Mouse (Mus musculus) hindbrain, embryonic 14.5 days (tissue): ENCODE results near the gene Prox2. TPM values are rescaled to one million over a fixed set of nuclear protein-coding genes. Genes with fewer than 3 reads are reported as not detected.

Experiments
- ATAC-seq: fragments of 200-750 bp; cut with Nextera tagmentation; 2 replicates; pipeline ENCODE4 v1.8.0; 2017; ENCODE audit warnings: moderate number of reproducible peaks, mild to moderate bottlenecking, moderate TSS enrichment, moderate library complexity; ENCODE audit not compliant: low FRiP score
- DNase-seq: peaks from one replicate; pipeline ENCODE4 v3.0.0-alpha.2; 2015; ENCODE audit warnings: low spot score
- H3K27ac ChIP-seq: fragments of 300-500 bp; sonication (generic); 2 replicates; pipeline ENCODE4 v1.5.1; 2014; ENCODE audit warnings: mild to moderate bottlenecking, moderate library complexity
- H3K27me3 ChIP-seq: fragments of 300-500 bp; sonication (generic); 2 replicates; pipeline ENCODE4 v1.6.1; 2014; ENCODE audit warnings: mild to moderate bottlenecking, low read length, mixed read lengths; ENCODE audit not compliant: control insufficient read depth, insufficient read depth
- H3K36me3 ChIP-seq: fragments of 300-500 bp; sonication (generic); replicated peaks from 2 replicates; pipeline ENCODE4 v1.6.1; 2014; ENCODE audit not compliant: control insufficient read depth, insufficient read depth
- H3K4me1 ChIP-seq: fragments of 300-500 bp; sonication (generic); replicated peaks from 2 replicates; pipeline ENCODE4 v1.6.1; 2014; ENCODE audit warnings: antibody characterized with exemption, low read length, mixed read lengths; ENCODE audit not compliant: control insufficient read depth, insufficient read depth
- H3K4me2 ChIP-seq: fragments of 300-500 bp; sonication (generic); replicated peaks from 2 replicates; pipeline ENCODE4 v1.6.1; 2014; ENCODE audit warnings: mild to moderate bottlenecking, moderate library complexity
- H3K4me3 ChIP-seq: fragments of 300-500 bp; sonication (generic); replicated peaks from 2 replicates; pipeline ENCODE4 v1.5.1; 2014; ENCODE audit warnings: mild to moderate bottlenecking, low read length
- H3K9ac ChIP-seq: fragments of 300-500 bp; sonication (generic); 2 replicates; pipeline ENCODE4 v1.6.1; 2014
- H3K9me3 ChIP-seq: fragments of 300-500 bp; sonication (generic); 2 replicates; pipeline ENCODE4 v1.6.1; 2016; ENCODE audit warnings: low read length; ENCODE audit not compliant: control insufficient read depth
- WGBS: fragments of 180-500 bp; shearing (Covaris S2); extraction: QIAGEN DNeasy Blood & Tissue Kit; methylation state at CpG from one replicate; pipeline ENCODE4 v1.1.7; 2014; 5-methylcytosine and 5-hydroxymethylcytosine counted together
- polyA plus RNA-seq: library from polyadenylated mRNA; unstranded; fragments of >200 nt; fragmentation: Nextera tagmentation; extraction: Ambion mirVana; gene quantifications from 2 replicates; pipeline ENCODE4 v1.2.1, GENCODE M21; 2014

Prox2 gene
- polyA plus RNA-seq, 1 experiment from 2014 or later: 1.9 TPM

DNA sequence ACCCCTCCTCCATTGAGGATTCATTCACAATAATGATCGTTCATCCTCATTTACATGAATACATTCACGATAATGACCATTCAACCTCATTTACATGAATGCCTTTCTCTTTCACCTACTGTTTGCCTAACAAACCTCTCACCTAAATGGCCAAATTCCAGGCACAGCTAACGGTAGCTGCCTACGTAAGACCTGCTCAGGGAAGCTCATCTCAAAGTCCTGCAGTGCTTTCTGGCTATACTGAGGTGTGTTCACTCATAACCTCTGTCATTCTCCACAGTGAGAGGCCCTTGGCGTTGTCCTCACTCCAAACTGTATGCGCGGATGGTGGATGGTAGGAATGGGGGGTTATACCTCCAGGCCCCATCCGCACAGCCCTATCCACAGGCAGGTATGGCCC lies 5.8 kb downstream of the Prox2 start:
- 84% methylated on average over 8 of the region's 8 CpGs for WGBS
- H3K9ac ChIP-seq: no peak overlapping the region
- H3K27ac ChIP-seq: no peak overlapping the region
- DNase-seq: no peak
- H3K4me1 ChIP-seq: peaks cover 11% of the 10 kb centered on the region
- H3K9me3 ChIP-seq: no peaks in the 10 kb centered on the region
- ATAC-seq: no peak
- no peak overlapping the region for H3K4me2 ChIP-seq
- H3K36me3 ChIP-seq: no peaks in the 10 kb centered on the region
- no peaks in the 10 kb centered on the region for H3K27me3 ChIP-seq
- H3K4me3 ChIP-seq: no peak overlapping the region

DNA sequence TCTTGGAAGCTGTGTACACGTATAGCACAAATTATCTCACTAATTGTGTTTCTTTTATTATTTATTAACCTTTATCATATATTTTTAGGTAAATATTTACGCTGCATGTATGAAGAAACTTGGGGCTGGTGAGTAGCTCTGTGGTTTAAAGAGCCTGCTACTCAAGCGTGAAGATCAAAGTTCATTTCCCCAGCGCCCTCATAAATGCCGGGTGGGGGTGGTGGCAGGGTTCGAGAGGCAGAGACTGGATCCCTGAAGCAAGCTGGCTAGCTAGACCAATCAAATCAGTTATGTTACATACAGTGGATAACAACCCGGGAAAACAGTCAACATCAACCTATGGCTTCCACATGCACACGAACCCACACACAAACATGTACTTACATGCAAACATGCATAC lies 7.5 kb downstream of the Prox2 start:
- WGBS: 78% methylated on average over 8 of the region's 8 CpGs

DNA sequence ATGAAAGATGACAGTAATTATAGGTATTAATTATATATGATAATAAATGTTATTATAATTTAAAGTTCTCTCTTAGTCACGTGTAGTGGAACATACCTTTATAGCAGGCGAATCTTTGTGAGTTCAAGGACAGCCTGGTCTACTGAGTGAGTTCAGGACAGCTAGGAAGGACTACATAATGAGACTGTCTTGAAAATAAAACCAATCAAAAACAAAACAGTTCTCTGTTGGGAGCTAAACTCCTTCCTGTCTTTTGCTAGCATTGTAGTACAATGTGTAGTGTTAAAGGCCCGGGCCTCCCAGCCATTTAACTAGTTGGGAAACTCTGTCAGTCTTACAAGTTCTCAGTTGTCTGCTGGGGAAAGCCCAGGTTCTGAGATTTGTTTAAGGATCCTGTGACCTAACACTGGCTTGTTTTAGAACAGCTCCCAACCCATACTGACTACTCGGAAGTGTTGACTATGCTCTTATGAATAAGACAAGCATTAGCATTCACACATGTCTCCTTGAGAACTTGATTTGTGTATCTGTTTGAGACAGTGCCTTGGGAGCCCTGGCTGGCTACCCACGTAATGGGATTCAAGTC lies 8.9 kb downstream of the Prox2 start:
- H3K4me2 ChIP-seq: no peak overlapping the region
- no peak overlapping the region for H3K27ac ChIP-seq
- H3K9ac ChIP-seq: no peak overlapping the region
- H3K4me1 ChIP-seq: 0 out of 2 replicates have a peak, but pooled peaks cover 5% of the 10 kb centered on the region
- DNase-seq: no peak
- no peaks in the 10 kb centered on the region for H3K9me3 ChIP-seq
- H3K4me3 ChIP-seq: no peak overlapping the region
- WGBS: 81% methylated on average over 5 of the region's 5 CpGs
- H3K36me3 ChIP-seq: no peaks in the 10 kb centered on the region
- no peak for ATAC-seq
- H3K27me3 ChIP-seq: no peaks in the 10 kb centered on the region

More for the DNA sequence above, 7.5 kb downstream of the Prox2 start:
- Histone ChIP-seq H3K27ac (no peak overlapping the region), H3K9me3 (no peaks in the 10 kb centered on the region), H3K4me1 (0 out of 2 replicates have a peak, but pooled peaks cover 6% of the 10 kb centered on the region), H3K27me3 (no peaks in the 10 kb centered on the region), H3K36me3 (no peaks in the 10 kb centered on the region), H3K4me2 (no peak overlapping the region), H3K9ac (no peak overlapping the region), H3K4me3 (no peak overlapping the region)
- ATAC-seq (no peak), DNase-seq (no peak)

DNA sequence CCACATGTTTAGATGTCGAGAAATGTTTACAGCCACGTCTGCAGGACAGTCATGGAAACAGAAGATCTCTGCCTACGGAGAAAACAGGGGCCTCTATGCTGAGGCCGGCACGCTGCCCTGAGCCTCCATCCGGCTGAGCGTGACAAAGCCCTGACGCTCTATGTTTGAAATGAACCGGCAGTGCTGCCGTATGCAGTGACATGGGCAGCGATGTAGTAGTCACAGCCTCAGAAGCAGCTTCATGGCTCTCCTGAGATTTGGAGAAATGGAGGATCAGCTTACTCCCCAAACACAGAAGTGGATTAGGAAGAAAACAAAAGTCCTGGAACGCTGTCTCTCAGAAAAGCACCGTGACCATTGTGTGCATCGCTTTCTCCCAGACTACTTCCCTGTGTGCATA lies 9.6 kb downstream of the Prox2 start:
- Histone ChIP-seq H3K4me3 (no peak overlapping the region), H3K4me1 (no peaks in the 10 kb centered on the region), H3K9me3 (no peaks in the 10 kb centered on the region), H3K36me3 (no peaks in the 10 kb centered on the region), H3K4me2 (peak overlapping the region; percentile 12; the same call in 1 of the 2 replicates), H3K27me3 (no peaks in the 10 kb centered on the region), H3K9ac (no peak overlapping the region), H3K27ac (no peak overlapping the region)
- no peak for ATAC-seq
- no peak for DNase-seq
- WGBS: 46% methylated on average over 14 of the region's 14 CpGs

DNA sequence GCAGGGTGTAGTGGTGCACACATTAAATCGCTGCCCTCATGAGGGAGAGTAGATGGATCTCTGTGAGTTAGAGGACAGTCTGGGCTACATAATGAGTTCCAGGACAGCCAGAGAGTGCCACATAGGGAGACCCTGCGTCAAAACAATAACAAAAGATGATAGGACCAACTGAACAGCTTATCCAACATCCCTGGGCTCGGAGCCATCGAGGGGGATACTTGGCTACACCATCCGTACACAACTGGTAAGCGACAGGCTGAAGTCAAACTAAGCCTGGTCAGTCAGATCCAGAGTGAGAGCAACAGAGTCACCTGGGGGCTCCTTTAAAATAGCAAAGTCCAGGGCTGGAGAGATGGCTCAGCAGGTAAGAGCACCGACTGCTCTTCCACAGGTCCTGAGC lies 14.7 kb downstream of the Prox2 start:
- Histone ChIP-seq H3K36me3 (no peaks in the 10 kb centered on the region), H3K9ac (no peak overlapping the region), H3K27ac (no peak overlapping the region), H3K27me3 (no peaks in the 10 kb centered on the region), H3K9me3 (no peaks in the 10 kb centered on the region), H3K4me1 (no peaks in the 10 kb centered on the region), H3K4me2 (no peak overlapping the region), H3K4me3 (no peak overlapping the region)
- ATAC-seq (no peak), DNase-seq (no peak)
- WGBS: 83% methylated on average over 7 of the region's 7 CpGs

- no peaks in the 10 kb centered on the region for H3K27me3 ChIP-seq
- no peak for ATAC-seq
- H3K27ac ChIP-seq: no peak overlapping the region
- H3K4me3 ChIP-seq: no peak overlapping the region
- DNase-seq: no peak
- no peak overlapping the region for H3K9ac ChIP-seq
- no peaks in the 10 kb centered on the region for H3K36me3 ChIP-seq
- H3K9me3 ChIP-seq: no peaks in the 10 kb centered on the region
- H3K4me2 ChIP-seq: no peak overlapping the region
- no peaks in the 10 kb centered on the region for H3K4me1 ChIP-seq
- WGBS: 86% methylated on average over 11 of the region's 11 CpGs
Measured at GRCm38 (mm10) chr12:85095146-85095545, 15.4 kb downstream of the Prox2 start.

DNA sequence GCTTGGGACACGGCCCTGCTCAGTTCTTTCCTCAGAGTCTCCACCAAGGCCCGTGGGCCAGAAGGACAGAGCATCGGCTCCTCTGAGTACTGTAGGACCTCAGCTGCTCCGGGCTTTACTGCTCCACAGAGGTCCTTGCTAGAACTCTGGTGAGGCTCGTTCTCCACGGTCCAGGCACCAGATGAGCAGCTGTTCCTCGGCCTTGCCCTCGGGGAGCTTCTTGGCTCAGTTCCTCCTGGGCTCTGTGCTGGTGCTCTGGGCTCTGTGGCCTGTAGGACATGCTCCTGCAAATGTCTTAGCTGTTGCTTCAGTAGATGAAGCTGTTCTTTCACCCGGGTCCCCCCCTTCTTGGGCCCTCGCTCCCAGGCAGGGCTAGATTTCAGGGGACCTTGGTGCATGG lies 15.9 kb downstream of the Prox2 start:
- H3K36me3 ChIP-seq: 0 out of 2 replicates have a peak, but pooled peaks cover 2% of the 10 kb centered on the region
- H3K9ac ChIP-seq: no peak overlapping the region
- H3K9me3 ChIP-seq: no peaks in the 10 kb centered on the region
- ATAC-seq: no peak
- DNase-seq: no peak
- no peak overlapping the region for H3K4me2 ChIP-seq
- WGBS: 66% methylated on average over 10 of the region's 10 CpGs
- H3K4me3 ChIP-seq: no peak overlapping the region
- H3K27me3 ChIP-seq: no peaks in the 10 kb centered on the region
- H3K4me1 ChIP-seq: no peaks in the 10 kb centered on the region
- no peak overlapping the region for H3K27ac ChIP-seq

DNA sequence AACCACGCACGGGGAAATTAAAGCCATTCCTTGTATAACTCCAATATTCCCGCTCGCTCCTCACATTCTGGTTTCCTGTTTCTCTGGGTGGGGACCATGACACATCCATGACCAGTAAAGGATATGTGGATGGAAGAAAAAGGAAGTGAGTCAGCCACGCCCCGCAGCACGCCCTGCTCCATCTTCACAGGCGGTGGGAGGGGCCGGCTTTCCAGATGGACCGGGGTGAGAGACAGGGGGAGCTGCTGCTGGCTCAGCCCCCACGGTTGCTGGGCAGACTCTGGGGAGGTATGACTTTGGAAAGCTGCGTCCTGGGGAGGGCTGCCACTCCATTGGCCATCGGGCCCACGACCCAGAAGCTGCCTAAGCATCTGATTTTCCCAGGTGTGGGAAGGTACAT lies 16.5 kb downstream of the Prox2 start:
- H3K27ac ChIP-seq: no peak overlapping the region
- 38% methylated on average over 14 of the region's 14 CpGs for WGBS
- no peak overlapping the region for H3K4me2 ChIP-seq
- H3K36me3 ChIP-seq: peaks cover 8% of the 10 kb centered on the region
- no peak overlapping the region for H3K9ac ChIP-seq
- H3K27me3 ChIP-seq: no peaks in the 10 kb centered on the region
- no peak for DNase-seq
- H3K9me3 ChIP-seq: no peaks in the 10 kb centered on the region
- ATAC-seq: no peak
- no peaks in the 10 kb centered on the region for H3K4me1 ChIP-seq
- no peak overlapping the region for H3K4me3 ChIP-seq

DNA sequence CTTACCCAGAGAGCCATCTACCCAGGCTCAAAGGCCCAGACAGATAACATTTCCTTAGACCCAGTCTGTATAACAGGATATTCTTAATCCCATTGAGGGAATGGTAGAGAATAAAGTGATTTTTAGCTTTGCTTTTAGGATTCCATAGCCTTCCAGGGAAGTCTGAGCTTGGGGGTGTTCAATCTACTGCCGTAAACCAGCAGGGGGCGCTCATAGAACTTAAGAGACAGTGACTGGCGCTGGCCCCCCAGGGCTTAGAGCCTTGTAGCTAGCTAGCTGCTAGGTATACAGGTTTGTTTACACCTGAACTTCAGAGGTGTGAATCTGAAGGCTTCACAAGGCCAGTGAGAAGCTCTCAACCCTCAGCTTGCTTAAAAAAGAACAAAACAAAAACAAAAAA lies 18.3 kb downstream of the Prox2 start:
- 10% methylated on average over 3 of the region's 3 CpGs for WGBS
- Histone ChIP-seq H3K9me3 (no peaks in the 10 kb centered on the region), H3K9ac (no peak overlapping the region), H3K4me2 (no peak overlapping the region), H3K4me3 (no peak overlapping the region), H3K4me1 (no peaks in the 10 kb centered on the region), H3K27me3 (no peaks in the 10 kb centered on the region), H3K36me3 (peaks cover 26% of the 10 kb centered on the region), H3K27ac (no peak overlapping the region)
- ATAC-seq (0 out of 2 replicates have a peak, but pooled peaks have one; percentile 27), DNase-seq (peak; percentile 75)

DNA sequence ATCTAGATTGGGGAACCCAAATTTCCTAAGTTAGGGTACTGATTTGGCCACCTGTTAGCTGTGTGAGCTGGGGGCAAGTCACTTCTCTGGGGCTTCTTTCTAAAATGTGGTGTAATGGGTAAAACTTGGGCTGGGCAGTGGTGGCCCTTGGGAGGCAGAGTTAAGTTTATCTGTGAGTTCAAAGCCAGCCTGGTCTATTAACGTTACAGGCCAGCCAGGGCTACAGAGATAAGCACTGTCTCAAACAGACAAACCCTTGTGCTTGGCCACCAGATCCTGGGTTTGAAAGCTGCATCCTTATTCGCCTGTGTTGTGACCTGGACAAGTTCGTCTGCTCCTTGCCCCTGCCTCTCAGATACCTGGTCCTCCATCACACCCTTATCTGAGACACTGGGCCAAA lies 19.4 kb downstream of the Prox2 start:
- ATAC-seq (no peak), DNase-seq (no peak)
- Histone ChIP-seq H3K4me2 (no peak overlapping the region), H3K27ac (no peak overlapping the region), H3K9me3 (no peaks in the 10 kb centered on the region), H3K9ac (no peak overlapping the region), H3K4me1 (no peaks in the 10 kb centered on the region), H3K36me3 (peaks cover 34% of the 10 kb centered on the region), H3K4me3 (no peak overlapping the region), H3K27me3 (no peaks in the 10 kb centered on the region)
- 83% methylated on average over 3 of the region's 3 CpGs for whole genome bisulfite sequencing
